9 mouse cellular contexts compared by ENCODE assay signal in genomic region chr14:7026781-7027749, GRCm38 (mm10). TPM values are rescaled to one million over a fixed set of nuclear protein-coding genes. Genes with fewer than 3 reads are reported as not detected.
A peak's percentile ranks its signal among the peaks of the same experiment; 100 is the strongest.
DNase-seq lines count a peak whose midpoint lies in the region; ATAC-seq and TF ChIP-seq lines count a peak whose summit lies in the region.
"Not testable (repeated sequence)": the region's sequence is repeated elsewhere in the genome, so short reads cannot be mapped to it uniquely, and the experiment has no call there.
"Had no signal": no experiment of that assay in that cellular context is flagged by ENCODE, and none has a peak within 500 bp of the region (broad histone marks: within the 10 kb centered on the region; RNA-seq: fewer than 3 reads in every experiment).

Gm10406 (minus strand) TSS chr14:7027449.

- H3K4me1 ChIP-seq in E14TG2a.4 (replicated peaks; ENCODE audit: low read depth, low read length); cortical plate, adult 2 months (ENCODE audit: control insufficient read depth, insufficient read depth, low read length); hindbrain, embryonic 10.5 days (replicated peaks); midbrain, embryonic 16.5 days (ENCODE audit: control insufficient read depth, insufficient read depth, low read length); stomach, embryonic 15.5 days: not testable (repeated sequence)

- peak within 1 kb of the TSS; percentile 73 for H3K4me2 ChIP-seq in midbrain, embryonic 16.5 days (ENCODE audit: low read length)
- H3K4me2 ChIP-seq in stomach, embryonic 15.5 days, result peak within 1 kb of the TSS; percentile 85

- ATAC-seq in midbrain, embryonic 16.5 days; stomach, embryonic 15.5 days (ENCODE audit: insufficient read depth, low FRiP score, low read depth): not testable (repeated sequence)

- not testable (repeated sequence) for H3K9me3 ChIP-seq in E14TG2a.4 (ENCODE audit: low read length); hindbrain, embryonic 10.5 days; midbrain, embryonic 16.5 days (replicated peaks; ENCODE audit: control insufficient read depth, low read length, poor library complexity, severe bottlenecking); stomach, embryonic 15.5 days

- not testable (repeated sequence) for H3K36me3 ChIP-seq in E14TG2a.4 (ENCODE audit: insufficient read depth, low read length); hindbrain, embryonic 10.5 days; midbrain, embryonic 16.5 days (ENCODE audit: control insufficient read depth, insufficient read depth, low read length); stomach, embryonic 15.5 days

- WGBS in hindbrain, embryonic 10.5 days, result under 1% methylated on average over 43 of the region's 70 CpGs
- WGBS in midbrain, embryonic 16.5 days, result 2% methylated on average over 43 of the region's 70 CpGs
- WGBS in stomach, embryonic 15.5 days, result 1% methylated on average over 59 of the region's 70 CpGs

- not testable (repeated sequence) for TF ChIP-seq POLR2A in cortical plate, adult 2 months (IDR thresholded peaks at IDR 0.05; ENCODE audit: extremely low read depth, insufficient read depth, low read length)

- not testable (repeated sequence) for H3K27me3 ChIP-seq in E14TG2a.4 (ENCODE audit: insufficient read depth, low read length); hindbrain, embryonic 10.5 days (ENCODE audit: insufficient read depth, poor library complexity, severe bottlenecking); midbrain, embryonic 16.5 days (ENCODE audit: control insufficient read depth, insufficient read depth, low read depth, low read length); stomach, embryonic 15.5 days (replicated peaks)

- DNase-seq in gastrocnemius, adult 18-20 months (ENCODE audit: low spot score), result peak; percentile 1
- DNase-seq in hindbrain, embryonic 10.5 days (ENCODE audit: low spot score), result peak; percentile 40
- peak; percentile 20 to 33 for DNase-seq in kidney, postnatal 36 days
- DNase-seq in liver, result peak; percentile 2

- H3K4me3 ChIP-seq in E14TG2a.4 (replicated peaks; ENCODE audit: low read length), result peak within 1 kb of the TSS; percentile 69
- peak within 1 kb of the TSS; percentile 34 for H3K4me3 ChIP-seq in cortical plate, adult 2 months (ENCODE audit: insufficient read depth, low read length)
- H3K4me3 ChIP-seq in hindbrain, embryonic 10.5 days, result peak within 1 kb of the TSS; percentile 60
- H3K4me3 ChIP-seq in midbrain, embryonic 16.5 days (ENCODE audit: low read depth, low read length), result peak within 1 kb of the TSS; percentile 48
- peak within 1 kb of the TSS; percentile 47 for H3K4me3 ChIP-seq in stomach, embryonic 15.5 days (replicated peaks)

- TF ChIP-seq CTCF in E14TG2a.4 (conservative IDR thresholded peaks at IDR 0.05; ENCODE audit: low read length); cortical plate, adult 2 months (IDR thresholded peaks at IDR 0.05; ENCODE audit: extremely low read depth, insufficient read depth, low read length): not testable (repeated sequence)

- not testable (repeated sequence) for H3K27ac ChIP-seq in cortical plate, adult 2 months (ENCODE audit: insufficient read depth, low read length); stomach, embryonic 15.5 days
- peak within 1 kb of the TSS; percentile 87 for H3K27ac ChIP-seq in hindbrain, embryonic 10.5 days
- H3K27ac ChIP-seq in midbrain, embryonic 16.5 days (ENCODE audit: low read length), result peak within 1 kb of the TSS; percentile 80

- peak within 1 kb of the TSS; percentile 79 for H3K9ac ChIP-seq in midbrain, embryonic 16.5 days (ENCODE audit: low read depth, low read length)
- H3K9ac ChIP-seq in stomach, embryonic 15.5 days, result not testable (repeated sequence)

RNA-seq across cellular contexts. Expression of gene Gm10406, which starts in this region (rescaled TPM):
- 1.6 and 2.0 TPM in 2 replicates for polyA plus RNA-seq in cortical plate, adult 2 months (2012; rRNA removed)
- total RNA-seq in gastrocnemius, adult 18-20 months (2021), result not detected
- 0.95 and 0.97 TPM in 2 replicates for polyA plus RNA-seq in hindbrain, embryonic 10.5 days (2016; fragmentation: Nextera tagmentation; extraction: Ambion mirVana)
- 4.8 and 6.6 TPM in 2 replicates for polyA plus RNA-seq in midbrain, embryonic 16.5 days (2015; fragmentation: Nextera tagmentation; extraction: Ambion mirVana)
- polyA plus RNA-seq in stomach, embryonic 15.5 days (2015; fragmentation: Nextera tagmentation; extraction: Ambion mirVana), result 0.45 and 0.82 TPM in 2 replicates
- polyA plus RNA-seq: myocyte had no signal

Comparison
In these comparisons a context has a peak if more than half of its experiments do, and no peak if none do; other contexts are left out.
1. Peak in DNase-seq in gastrocnemius, adult 18-20 months; RNA of the gene not detected or under 1 TPM.
2. Peak in DNase-seq, H3K4me3 ChIP-seq and H3K27ac ChIP-seq in hindbrain, embryonic 10.5 days; RNA of the gene not detected or under 1 TPM.